25 mouse cellular contexts compared by ENCODE assay signal in genomic region chr7:27683218-27683617, GRCm38 (mm10). TPM values are rescaled to one million over a fixed set of nuclear protein-coding genes. Genes with fewer than 3 reads are reported as not detected.
"Had no signal": no experiment of that assay in that cellular context is flagged by ENCODE, and none has a peak within 500 bp of the region (broad histone marks: within the 10 kb centered on the region; RNA-seq: fewer than 3 reads in every experiment).

No protein-coding gene starts in this region.

- H3K27ac ChIP-seq: lung, embryonic 15.5 days; macrophage; midbrain, embryonic 13.5 days; midbrain, embryonic 15.5 days; neural tube, embryonic 13.5 days; neural tube, embryonic 15.5 days; stomach, embryonic 15.5 days; stomach, postnatal 0 days had no signal

- ATAC-seq: liver, postnatal 0 days; lung, postnatal 0 days; midbrain, embryonic 13.5 days; midbrain, embryonic 15.5 days had no signal

- H3K4me2 ChIP-seq: lung, embryonic 15.5 days; midbrain, embryonic 11.5 days; midbrain, embryonic 13.5 days; midbrain, embryonic 15.5 days; neural tube, embryonic 13.5 days; neural tube, embryonic 15.5 days; stomach, embryonic 15.5 days had no signal

- H3K4me3 ChIP-seq: lung, embryonic 15.5 days; megakaryocyte, embryonic 14.5 days; midbrain, embryonic 13.5 days; midbrain, embryonic 15.5 days; neural tube, embryonic 13.5 days; neural tube, embryonic 15.5 days; stomach, embryonic 15.5 days had no signal

- H3K9me3 ChIP-seq: lung, embryonic 15.5 days; megakaryocyte, embryonic 14.5 days; midbrain, embryonic 13.5 days; midbrain, embryonic 15.5 days; neural tube, embryonic 13.5 days; neural tube, embryonic 15.5 days; stomach, embryonic 15.5 days had no signal

- DNase-seq: liver, postnatal 0 days; lung, adult 2 months; lung, postnatal 14 days; lung, postnatal 36 days; retina, postnatal 1 day; right cerebral cortex, adult 18-20 months; right cerebral cortex, postnatal 14 days; thymus, adult 2 months; thymus, postnatal 25 days; thymus, postnatal 4 days had no signal

- H3K27me3 ChIP-seq: lung, embryonic 15.5 days; megakaryocyte, embryonic 14.5 days; midbrain, embryonic 13.5 days; midbrain, embryonic 15.5 days; neural tube, embryonic 13.5 days; neural tube, embryonic 15.5 days; stomach, embryonic 15.5 days had no signal

- H3K9ac ChIP-seq: liver, postnatal 0 days; lung, embryonic 15.5 days; midbrain, embryonic 13.5 days; midbrain, embryonic 15.5 days; neural tube, embryonic 13.5 days; neural tube, embryonic 15.5 days; stomach, embryonic 15.5 days had no signal

- H3K36me3 ChIP-seq: lung, embryonic 15.5 days; midbrain, embryonic 13.5 days; midbrain, embryonic 15.5 days; neural tube, embryonic 13.5 days; neural tube, embryonic 15.5 days; stomach, embryonic 15.5 days had no signal

RNA-seq across cellular contexts. Expression of gene Ttc9b, which starts 29.5 kb away (rescaled TPM):
- total RNA-seq: megakaryocyte progenitor cell, adult 5-6 weeks; monocyte, adult 5-6 weeks had no signal
- polyA plus RNA-seq: liver, postnatal 0 days; lung, adult 2 months; lung, postnatal 0 days; macrophage; spleen, adult 2 months; thymus, adult 2 months; urinary bladder, adult 2 months had no signal
